Mouse (Mus musculus) hindbrain, embryonic 10.5 days (tissue): ENCODE data around the gene Myh4. TPM values are rescaled to one million over a fixed set of nuclear protein-coding genes. Genes with fewer than 3 reads are reported as not detected.

Source experiments
- DNase-seq: peaks from one replicate; pipeline ENCODE4 v3.0.0-alpha.2; 2017; ENCODE audit warnings: low spot score
- H3K27ac ChIP-seq: fragments of 300-500 bp; sonication (generic); 2 replicates; pipeline ENCODE4 v1.5.1; 2016; ENCODE audit warnings: mild to moderate bottlenecking, moderate library complexity
- H3K27me3 ChIP-seq: fragments of 300-500 bp; sonication (generic); 2 replicates; pipeline ENCODE4 v1.6.1; 2016; ENCODE audit warnings: mild to moderate bottlenecking; ENCODE audit not compliant: poor library complexity, insufficient read depth, severe bottlenecking
- H3K36me3 ChIP-seq: fragments of 300-500 bp; sonication (generic); 2 replicates; pipeline ENCODE4 v1.6.1; 2016; ENCODE audit warnings: mild to moderate bottlenecking, moderate library complexity
- H3K4me1 ChIP-seq: fragments of 300-500 bp; sonication (generic); replicated peaks from 2 replicates; pipeline ENCODE4 v1.6.1; 2016; ENCODE audit warnings: mild to moderate bottlenecking
- H3K4me3 ChIP-seq: fragments of 300-500 bp; sonication (generic); 2 replicates; pipeline ENCODE4 v1.5.1; 2016; ENCODE audit warnings: mild to moderate bottlenecking, moderate library complexity
- H3K9me3 ChIP-seq: fragments of 300-500 bp; sonication (generic); 2 replicates; pipeline ENCODE4 v1.6.1; 2016; ENCODE audit warnings: mild to moderate bottlenecking, moderate library complexity
- WGBS: fragments of 180-500 bp; shearing (Covaris S2); methylation state at CpG from one replicate; pipeline ENCODE4 v1.1.7; 2016; 5-methylcytosine and 5-hydroxymethylcytosine counted together
- polyA plus RNA-seq: library from polyadenylated mRNA; unstranded; fragments of >200 nt; fragmentation: Nextera tagmentation; extraction: Ambion mirVana; gene quantifications from 2 replicates; pipeline ENCODE4 v1.2.1, GENCODE M21; 2016

The Myh4 gene
- polyA plus RNA-seq: not detected in 2 replicates

- no peak for DNase-seq
- H3K27ac ChIP-seq: no peak within 1 kb of the TSS
- 90% methylated on average over 5 of the region's 5 CpGs for WGBS
- H3K4me1 ChIP-seq: no peaks in the 10 kb centered on the region
- no peak within 1 kb of the TSS for H3K4me3 ChIP-seq
- H3K9me3 ChIP-seq: no peaks in the 10 kb centered on the region
- no peaks in the 10 kb centered on the region for H3K36me3 ChIP-seq
- no peaks in the 10 kb centered on the region for H3K27me3 ChIP-seq
Observed at GRCm38 (mm10) chr11:67237481-67238079, at the start of gene Myh4. TSS of gene Myh4 (plus strand) at chr11:67238029.

GRCm38 (mm10) chr11:67190316-67190715, 47.5 kb upstream of the Myh4 start:
- 86% methylated on average over 10 of the region's 10 CpGs for WGBS

GRCm38 (mm10) chr11:67190814-67191213, 47.0 kb upstream of the Myh4 start:
- WGBS: 87% methylated on average over 2 of the region's 2 CpGs
- Histone ChIP-seq H3K4me1 (no peaks in the 10 kb centered on the region), H3K27me3 (no peaks in the 10 kb centered on the region), H3K27ac (no peak overlapping the region), H3K4me3 (no peak overlapping the region), H3K36me3 (no peaks in the 10 kb centered on the region), H3K9me3 (no peaks in the 10 kb centered on the region)
- no peak for DNase-seq

More at GRCm38 (mm10) chr11:67190316-67190715, 47.5 kb upstream of the Myh4 start:
- H3K27me3 ChIP-seq: no peaks in the 10 kb centered on the region
- no peaks in the 10 kb centered on the region for H3K36me3 ChIP-seq
- no peak overlapping the region for H3K4me3 ChIP-seq
- no peaks in the 10 kb centered on the region for H3K9me3 ChIP-seq
- no peak for DNase-seq
- no peaks in the 10 kb centered on the region for H3K4me1 ChIP-seq
- no peak overlapping the region for H3K27ac ChIP-seq

- H3K27me3 ChIP-seq: no peaks in the 10 kb centered on the region
- no peaks in the 10 kb centered on the region for H3K4me1 ChIP-seq
- H3K36me3 ChIP-seq: no peaks in the 10 kb centered on the region
- 94% methylated on average over 14 of the region's 14 CpGs for WGBS
- H3K4me3 ChIP-seq: no peak overlapping the region
- no peak for DNase-seq
- no peak overlapping the region for H3K27ac ChIP-seq
- H3K9me3 ChIP-seq: no peaks in the 10 kb centered on the region
Observed at GRCm38 (mm10) chr11:67191496-67191895, 46.3 kb upstream of the Myh4 start.

- whole genome bisulfite sequencing: 55% methylated on average over 1 of the region's 1 CpGs
- H3K4me1 ChIP-seq: no peaks in the 10 kb centered on the region
- no peaks in the 10 kb centered on the region for H3K9me3 ChIP-seq
- H3K27ac ChIP-seq: no peak overlapping the region
- no peak overlapping the region for H3K4me3 ChIP-seq
- H3K36me3 ChIP-seq: no peaks in the 10 kb centered on the region
- no peaks in the 10 kb centered on the region for H3K27me3 ChIP-seq
- no peak for DNase-seq
Observed at GRCm38 (mm10) chr11:67199321-67199720, 38.5 kb upstream of the Myh4 start.

GRCm38 (mm10) chr11:67199752-67200151, 38.1 kb upstream of the Myh4 start, which contains the start of gene Myh1:
TSS of gene Myh1 (plus strand) at chr11:67200052.
- no peak within 1 kb of the TSS for H3K4me3 ChIP-seq
- H3K27ac ChIP-seq: no peak within 1 kb of the TSS
- no peaks in the 10 kb centered on the region for H3K4me1 ChIP-seq
- no peak for DNase-seq
- no peaks in the 10 kb centered on the region for H3K9me3 ChIP-seq
- H3K36me3 ChIP-seq: no peaks in the 10 kb centered on the region
- 78% methylated on average over 4 of the region's 4 CpGs for WGBS
- H3K27me3 ChIP-seq: no peaks in the 10 kb centered on the region

- H3K9me3 ChIP-seq: no peaks in the 10 kb centered on the region
- 83% methylated on average over 3 of the region's 3 CpGs for WGBS
- H3K4me3 ChIP-seq: no peak overlapping the region
- no peaks in the 10 kb centered on the region for H3K36me3 ChIP-seq
- no peaks in the 10 kb centered on the region for H3K27me3 ChIP-seq
- no peaks in the 10 kb centered on the region for H3K4me1 ChIP-seq
- no peak overlapping the region for H3K27ac ChIP-seq
- no peak for DNase-seq
Observed at GRCm38 (mm10) chr11:67204766-67205165, 33.1 kb upstream of the Myh4 start.

- no peak overlapping the region for H3K27ac ChIP-seq
- no peaks in the 10 kb centered on the region for H3K9me3 ChIP-seq
- DNase-seq: no peak
- no peaks in the 10 kb centered on the region for H3K27me3 ChIP-seq
- no peaks in the 10 kb centered on the region for H3K36me3 ChIP-seq
- WGBS: 96% methylated on average over 8 of the region's 8 CpGs
- no peaks in the 10 kb centered on the region for H3K4me1 ChIP-seq
- no peak overlapping the region for H3K4me3 ChIP-seq
Observed at GRCm38 (mm10) chr11:67221803-67222202, 16.0 kb upstream of the Myh4 start.

GRCm38 (mm10) chr11:67224466-67224865, 13.4 kb upstream of the Myh4 start:
- Histone ChIP-seq H3K27me3 (no peaks in the 10 kb centered on the region), H3K36me3 (no peaks in the 10 kb centered on the region), H3K4me3 (no peak overlapping the region), H3K4me1 (no peaks in the 10 kb centered on the region), H3K27ac (no peak overlapping the region), H3K9me3 (no peaks in the 10 kb centered on the region)
- WGBS: 79% methylated on average over 3 of the region's 3 CpGs
- DNase-seq: no peak

GRCm38 (mm10) chr11:67228731-67229130, 9.1 kb upstream of the Myh4 start:
- Histone ChIP-seq H3K4me3 (no peak overlapping the region), H3K4me1 (no peaks in the 10 kb centered on the region), H3K36me3 (no peaks in the 10 kb centered on the region), H3K27ac (no peak overlapping the region), H3K27me3 (no peaks in the 10 kb centered on the region), H3K9me3 (no peaks in the 10 kb centered on the region)
- no peak for DNase-seq
- WGBS: 89% methylated on average over 3 of the region's 3 CpGs

- no peak overlapping the region for H3K4me3 ChIP-seq
- 91% methylated on average over 5 of the region's 5 CpGs for WGBS
- H3K36me3 ChIP-seq: no peaks in the 10 kb centered on the region
- H3K27me3 ChIP-seq: no peaks in the 10 kb centered on the region
- no peak overlapping the region for H3K27ac ChIP-seq
- H3K4me1 ChIP-seq: no peaks in the 10 kb centered on the region
- H3K9me3 ChIP-seq: no peaks in the 10 kb centered on the region
- no peak for DNase-seq
Observed at GRCm38 (mm10) chr11:67229166-67229565, 8.7 kb upstream of the Myh4 start.

GRCm38 (mm10) chr11:67229946-67230345, 7.9 kb upstream of the Myh4 start:
- Histone ChIP-seq H3K4me3 (no peak overlapping the region), H3K27ac (no peak overlapping the region), H3K4me1 (no peaks in the 10 kb centered on the region), H3K36me3 (no peaks in the 10 kb centered on the region), H3K27me3 (no peaks in the 10 kb centered on the region), H3K9me3 (no peaks in the 10 kb centered on the region)
- no peak for DNase-seq
- 84% methylated on average over 2 of the region's 2 CpGs for WGBS

- H3K4me1 ChIP-seq: no peaks in the 10 kb centered on the region
- no peaks in the 10 kb centered on the region for H3K36me3 ChIP-seq
- no peak for DNase-seq
- H3K9me3 ChIP-seq: no peaks in the 10 kb centered on the region
- no peaks in the 10 kb centered on the region for H3K27me3 ChIP-seq
- 65% methylated on average over 5 of the region's 5 CpGs for WGBS
- H3K4me3 ChIP-seq: no peak overlapping the region
- H3K27ac ChIP-seq: no peak overlapping the region
Observed at GRCm38 (mm10) chr11:67235639-67236358, 2.0 kb upstream of the Myh4 start.
